Mouse (Mus musculus): ENCODE measurements around the gene Gm11569.
"Not testable (repeated sequence)": the region's sequence is repeated elsewhere in the genome, so short reads cannot be mapped to it uniquely, and the experiment has no call there.

GRCm38 (mm10) chr11:99804346-99804745 is 5.6 kb upstream of the Gm11569 start, which contains the start of gene Gm11554:
- TF ChIP-seq CTCF (IDR thresholded peaks at IDR 0.05; ENCODE audit: insufficient read depth, low read length); POLR2A (IDR thresholded peaks at IDR 0.05; ENCODE audit: borderline replicate concordance, extremely low read depth, low read depth, low read length): not testable (repeated sequence)

All from lung, adult 2 months (tissue).